Mouse (Mus musculus) liver, embryonic 16.5 days (tissue): ENCODE measurements around the gene Tmem108. TPM values are rescaled to one million over a fixed set of nuclear protein-coding genes. Genes with fewer than 3 reads are reported as not detected.

Source experiments
- ATAC-seq: fragments of 200-750 bp; cut with Nextera tagmentation; 2 replicates; pipeline ENCODE4 v1.8.0; 2017; ENCODE audit warnings: low read depth, mild to moderate bottlenecking, moderate number of reproducible peaks, moderate library complexity
- H3K27ac ChIP-seq: fragments of 300-500 bp; sonication (generic); 2 replicates; pipeline ENCODE4 v1.5.1; 2014; ENCODE audit warnings: mild to moderate bottlenecking, low read length
- H3K27me3 ChIP-seq: fragments of 300-500 bp; sonication (generic); 2 replicates; pipeline ENCODE4 v1.6.1; 2014; ENCODE audit warnings: low read depth, low read length, mixed read lengths; ENCODE audit not compliant: control insufficient read depth, insufficient read depth
- H3K36me3 ChIP-seq: fragments of 300-500 bp; sonication (generic); 2 replicates; pipeline ENCODE4 v1.6.1; 2014; ENCODE audit warnings: mild to moderate bottlenecking; ENCODE audit not compliant: control insufficient read depth, insufficient read depth
- H3K4me1 ChIP-seq: fragments of 300-500 bp; sonication (generic); 2 replicates; pipeline ENCODE4 v1.6.1; 2014; ENCODE audit warnings: low read depth, low read length, mixed read lengths; ENCODE audit not compliant: control insufficient read depth
- H3K4me2 ChIP-seq: fragments of 300-500 bp; sonication (generic); 2 replicates; pipeline ENCODE4 v1.6.1; 2014; ENCODE audit warnings: low read depth, low read length, mixed read lengths
- H3K4me3 ChIP-seq: fragments of 300-500 bp; sonication (generic); 2 replicates; pipeline ENCODE4 v1.5.1; 2014; ENCODE audit warnings: low read depth, mild to moderate bottlenecking, low read length
- H3K9ac ChIP-seq: fragments of 300-500 bp; sonication (generic); 2 replicates; pipeline ENCODE4 v1.6.1; 2014; ENCODE audit warnings: low read depth, low read length
- H3K9me3 ChIP-seq: fragments of 300-500 bp; sonication (generic); replicated peaks from 2 replicates; pipeline ENCODE4 v1.6.1; 2016; ENCODE audit warnings: low read length; ENCODE audit not compliant: control insufficient read depth
- WGBS: fragments of 180-500 bp; shearing (Covaris S2); extraction: QIAGEN DNeasy Blood & Tissue Kit; methylation state at CpG from one replicate; pipeline ENCODE4 v1.1.7; 2014; ENCODE audit not compliant: insufficient replicate concordance; 5-methylcytosine and 5-hydroxymethylcytosine counted together
- polyA plus RNA-seq: library from polyadenylated mRNA; unstranded; fragments of >200 nt; fragmentation: Nextera tagmentation; extraction: Ambion mirVana; gene quantifications from 2 replicates; pipeline ENCODE4 v1.2.1, GENCODE M21; 2015

Tmem108 gene
- polyA plus RNA-seq = 1.4 and 1.9 TPM in 2 replicates

DNA sequence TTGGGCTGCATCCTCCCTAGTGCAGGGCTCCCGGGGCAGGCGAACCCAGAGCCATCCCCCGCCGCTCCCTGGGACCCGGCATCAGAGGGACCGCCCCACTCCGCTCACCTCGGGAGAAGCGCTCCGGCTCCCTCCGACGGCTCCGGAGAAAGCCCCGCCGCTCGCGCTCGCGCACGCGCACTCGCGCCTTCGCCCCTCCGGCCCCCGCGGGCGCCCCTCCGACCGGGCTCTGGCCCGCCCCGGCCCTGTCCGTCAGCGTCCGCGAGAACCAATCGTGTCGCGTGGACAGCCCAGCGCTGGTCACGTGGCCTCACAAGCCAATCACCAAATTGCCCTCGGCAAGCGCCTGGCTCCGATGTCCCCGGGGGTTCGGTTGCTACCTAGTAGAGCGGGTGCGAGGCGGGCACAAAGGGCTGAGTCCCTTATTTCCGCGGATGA is at the start of gene Tmem108:
Gene Tmem108, minus strand, starts transcription at position 191 of the 438 bp plus-strand sequence.
- peaks cover 35% of the 10 kb centered on the region for H3K27me3 ChIP-seq
- H3K4me1 ChIP-seq = no peaks in the 10 kb centered on the region; the same call in 1 of the 2 replicates
- H3K4me3 ChIP-seq = peak within 1 kb of the TSS; percentile 56
- ATAC-seq = peak; percentile 87
- H3K36me3 ChIP-seq = no peaks in the 10 kb centered on the region
- under 1% methylated on average over 45 of the region's 51 CpGs for WGBS
- no peak within 1 kb of the TSS for H3K9ac ChIP-seq
- no peak within 1 kb of the TSS for H3K27ac ChIP-seq
- no peaks in the 10 kb centered on the region for H3K9me3 ChIP-seq
- H3K4me2 ChIP-seq = peak within 1 kb of the TSS; percentile 59

DNA sequence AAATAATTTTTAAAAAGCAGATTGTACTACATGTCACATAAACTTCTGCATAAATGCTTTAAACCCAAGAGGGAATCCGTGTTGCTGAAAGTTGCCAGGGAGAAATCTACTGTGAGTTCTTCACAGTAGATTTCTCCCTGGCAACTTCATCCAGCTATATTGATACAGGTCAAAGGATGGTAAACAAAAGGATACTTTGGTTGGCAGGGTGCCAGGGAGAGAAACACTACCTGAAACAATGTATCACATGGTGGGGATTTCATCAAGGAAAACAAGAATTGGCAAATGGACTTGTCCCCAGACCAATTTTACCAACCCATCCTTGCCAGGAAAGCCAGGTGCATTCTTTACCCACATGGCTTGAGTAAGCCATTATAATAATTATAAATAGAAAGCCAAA is 27.4 kb upstream of the Tmem108 start:
- no peak overlapping the region for H3K27ac ChIP-seq
- no peak for ATAC-seq
- no peak overlapping the region for H3K4me2 ChIP-seq
- H3K36me3 ChIP-seq = no peaks in the 10 kb centered on the region
- H3K9me3 ChIP-seq = no peaks in the 10 kb centered on the region
- H3K4me3 ChIP-seq = no peak overlapping the region
- H3K4me1 ChIP-seq = no peaks in the 10 kb centered on the region
- WGBS = 50% methylated on average over 1 of the region's 1 CpGs
- no peak overlapping the region for H3K9ac ChIP-seq
- H3K27me3 ChIP-seq = no peaks in the 10 kb centered on the region

DNA sequence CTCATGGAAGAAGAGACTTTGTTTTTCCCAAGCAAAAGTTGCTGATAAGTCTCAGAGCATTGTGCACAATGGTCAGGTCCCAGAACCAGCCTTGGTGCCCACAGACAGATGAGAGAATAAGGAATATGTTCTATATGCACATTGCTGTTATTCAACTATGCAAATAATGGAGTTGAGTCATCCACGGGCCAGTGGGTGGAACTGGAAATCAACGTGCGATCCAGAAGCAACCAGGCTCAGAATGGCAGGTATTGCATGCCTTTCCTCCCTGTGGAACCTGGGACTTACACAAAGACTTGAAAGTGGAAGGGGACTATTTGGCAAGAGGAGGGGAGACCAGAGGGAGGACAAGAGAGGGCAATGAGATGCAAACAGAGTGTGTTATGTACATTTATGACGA is 22.5 kb upstream of the Tmem108 start:
- WGBS = 67% methylated on average over 4 of the region's 4 CpGs
- Histone ChIP-seq H3K27me3 (no peaks in the 10 kb centered on the region), H3K4me1 (no peaks in the 10 kb centered on the region), H3K27ac (no peak overlapping the region), H3K36me3 (no peaks in the 10 kb centered on the region), H3K9ac (no peak overlapping the region), H3K4me3 (no peak overlapping the region), H3K4me2 (no peak overlapping the region), H3K9me3 (no peaks in the 10 kb centered on the region)
- no peak for ATAC-seq

DNA sequence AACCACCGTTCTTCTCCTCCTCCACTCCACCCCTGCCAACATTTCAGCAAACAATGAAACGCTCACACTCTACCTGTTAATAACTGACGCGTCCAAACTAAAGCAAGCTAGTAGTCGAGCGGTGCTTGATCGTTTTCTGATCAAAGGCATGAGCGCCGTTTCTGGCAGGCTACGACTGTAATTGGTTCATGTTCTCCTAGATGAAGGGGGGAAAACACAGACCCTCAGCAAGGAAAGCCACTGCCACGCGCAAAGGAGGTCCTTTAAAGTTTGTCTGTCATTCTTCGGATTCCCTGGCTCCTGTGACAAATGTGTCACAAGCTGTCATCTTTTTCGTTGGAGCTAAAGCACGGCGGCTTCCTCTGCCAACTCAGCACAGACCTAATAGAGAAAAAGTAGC is 21.6 kb upstream of the Tmem108 start:
- no peak overlapping the region for H3K27ac ChIP-seq
- no peaks in the 10 kb centered on the region for H3K4me1 ChIP-seq
- 73% methylated on average over 16 of the region's 16 CpGs for WGBS
- H3K36me3 ChIP-seq = no peaks in the 10 kb centered on the region
- no peaks in the 10 kb centered on the region for H3K9me3 ChIP-seq
- H3K9ac ChIP-seq = no peak overlapping the region
- no peaks in the 10 kb centered on the region for H3K27me3 ChIP-seq
- ATAC-seq = no peak
- H3K4me3 ChIP-seq = no peak overlapping the region
- H3K4me2 ChIP-seq = no peak overlapping the region

DNA sequence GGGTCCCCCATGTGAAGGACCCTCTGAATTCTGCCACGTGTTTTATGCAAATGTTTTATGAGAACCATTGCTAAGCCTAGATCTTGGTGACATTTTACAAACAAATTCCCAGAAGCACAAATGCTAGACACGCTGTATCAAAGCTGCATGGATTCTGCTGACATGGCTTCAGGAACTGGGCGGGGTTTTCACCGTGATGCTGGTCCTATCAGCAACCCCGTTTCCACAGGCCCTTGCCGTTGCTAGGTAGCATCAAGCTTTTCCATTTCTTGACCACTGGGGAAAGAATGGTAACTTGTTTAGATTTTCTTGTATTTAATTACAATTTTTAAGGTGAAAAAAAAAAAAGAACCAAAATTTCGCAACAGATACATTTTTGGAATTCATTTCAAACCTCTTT is 20.7 kb upstream of the Tmem108 start:
- H3K4me1 ChIP-seq = no peaks in the 10 kb centered on the region
- no peak overlapping the region for H3K4me3 ChIP-seq
- H3K9ac ChIP-seq = no peak overlapping the region
- no peak for ATAC-seq
- WGBS = 61% methylated on average over 7 of the region's 7 CpGs
- H3K36me3 ChIP-seq = no peaks in the 10 kb centered on the region
- H3K27me3 ChIP-seq = no peaks in the 10 kb centered on the region
- no peak overlapping the region for H3K4me2 ChIP-seq
- no peaks in the 10 kb centered on the region for H3K9me3 ChIP-seq
- H3K27ac ChIP-seq = no peak overlapping the region

DNA sequence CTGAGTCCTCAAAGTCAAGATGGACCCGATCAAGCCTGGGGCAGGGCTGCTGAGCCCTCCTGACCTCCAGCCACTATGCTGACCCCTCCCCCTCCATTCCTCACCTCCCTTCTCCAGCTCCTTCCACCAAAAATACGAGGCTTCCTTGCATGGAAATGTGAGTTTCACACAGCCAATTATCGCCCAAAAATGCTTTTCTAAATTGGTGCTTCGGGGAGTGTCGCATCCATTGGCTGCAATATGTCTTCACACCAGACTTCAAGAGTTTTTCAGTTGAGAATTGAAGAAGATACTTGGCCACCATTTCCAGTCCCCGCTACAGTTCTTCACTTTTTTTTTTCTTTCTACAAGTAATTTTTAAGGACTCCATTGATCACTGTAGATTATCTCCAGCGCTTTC is 19.8 kb upstream of the Tmem108 start:
- Histone ChIP-seq H3K4me3 (no peak overlapping the region), H3K27ac (no peak overlapping the region), H3K4me1 (no peaks in the 10 kb centered on the region), H3K9ac (no peak overlapping the region), H3K27me3 (no peaks in the 10 kb centered on the region), H3K9me3 (no peaks in the 10 kb centered on the region), H3K4me2 (no peak overlapping the region), H3K36me3 (no peaks in the 10 kb centered on the region)
- 65% methylated on average over 7 of the region's 7 CpGs for WGBS
- ATAC-seq = no peak

DNA sequence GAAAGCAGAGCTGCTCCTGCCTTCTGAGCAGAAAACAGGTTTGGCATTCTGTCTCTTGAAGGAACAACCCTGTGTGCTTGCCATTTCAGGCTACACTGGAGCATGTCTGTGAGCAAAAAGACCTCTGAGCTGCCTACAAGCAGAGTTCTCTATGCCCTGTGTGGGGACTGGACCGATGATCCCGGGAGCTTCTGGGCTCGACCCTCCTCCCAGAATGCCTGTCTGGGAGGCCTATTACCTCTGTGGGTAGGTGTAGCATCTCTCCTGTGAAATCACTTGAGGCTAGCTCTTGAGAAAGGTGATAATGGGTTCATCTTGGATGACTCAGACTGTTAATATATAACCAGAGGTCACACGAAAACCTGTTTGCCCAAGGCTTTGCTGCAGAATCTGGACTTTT is 19.0 kb upstream of the Tmem108 start:
- H3K36me3 ChIP-seq = no peaks in the 10 kb centered on the region
- no peak overlapping the region for H3K4me3 ChIP-seq
- H3K9me3 ChIP-seq = no peaks in the 10 kb centered on the region
- no peak overlapping the region for H3K9ac ChIP-seq
- no peak for ATAC-seq
- H3K27ac ChIP-seq = no peak overlapping the region
- H3K27me3 ChIP-seq = no peaks in the 10 kb centered on the region
- H3K4me2 ChIP-seq = no peak overlapping the region
- no peaks in the 10 kb centered on the region for H3K4me1 ChIP-seq
- 54% methylated on average over 4 of the region's 4 CpGs for WGBS

DNA sequence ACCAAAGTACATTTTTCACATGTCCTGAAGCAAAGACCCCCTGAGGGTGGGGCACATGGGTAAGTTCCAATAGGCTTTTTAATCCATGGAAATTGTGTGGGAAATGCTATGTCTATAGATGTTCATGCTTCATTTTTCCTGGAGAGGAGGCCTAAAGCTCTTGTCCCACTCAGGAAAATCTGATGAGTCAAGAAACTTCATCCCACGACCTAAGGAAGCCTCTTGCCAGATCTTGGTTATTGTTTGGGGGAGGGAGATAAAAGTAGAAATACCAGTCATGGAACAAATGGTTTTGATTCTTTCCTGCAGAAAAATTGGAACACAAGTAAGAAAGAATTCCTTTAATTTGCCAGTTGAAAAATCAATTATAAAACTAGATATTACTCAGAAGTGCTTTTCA is 16.5 kb upstream of the Tmem108 start:
- Histone ChIP-seq H3K27ac (no peak overlapping the region), H3K9me3 (no peaks in the 10 kb centered on the region), H3K4me3 (no peak overlapping the region), H3K4me2 (no peak overlapping the region), H3K9ac (no peak overlapping the region), H3K27me3 (no peaks in the 10 kb centered on the region), H3K36me3 (no peaks in the 10 kb centered on the region), H3K4me1 (no peaks in the 10 kb centered on the region)
- 17% methylated on average over 1 of the region's 1 CpGs for WGBS
- ATAC-seq = no peak

DNA sequence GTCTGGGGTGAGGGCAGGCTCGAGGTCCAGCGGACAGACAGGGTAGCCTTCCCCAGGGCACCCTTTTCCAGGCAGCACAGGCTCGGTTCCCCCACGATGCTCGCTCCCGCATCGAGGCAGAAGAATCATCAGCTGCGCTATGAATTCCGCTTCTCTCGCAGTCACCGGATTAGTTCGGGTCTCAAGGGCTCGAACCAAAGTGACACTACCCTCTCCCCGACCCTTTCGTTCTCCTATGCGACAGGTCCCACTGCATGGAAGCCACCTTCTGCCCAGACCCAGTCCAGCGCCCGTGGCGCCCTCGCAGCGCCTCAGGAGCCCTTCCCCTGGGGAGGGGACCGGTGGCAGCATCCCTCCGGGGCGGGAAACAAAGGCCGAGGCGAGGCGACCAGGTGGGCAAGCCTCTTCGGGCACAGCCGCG is 476 bp downstream of the Tmem108 start:
- H3K9ac ChIP-seq = no peak overlapping the region
- H3K27me3 ChIP-seq = peaks cover 35% of the 10 kb centered on the region
- no peaks in the 10 kb centered on the region; the same call in 1 of the 2 replicates for H3K4me1 ChIP-seq
- ATAC-seq = 0 out of 2 replicates have a peak, but pooled peaks have one; percentile 11
- H3K27ac ChIP-seq = no peak overlapping the region
- no peaks in the 10 kb centered on the region for H3K9me3 ChIP-seq
- H3K4me2 ChIP-seq = peak overlapping the region; percentile 59
- under 1% methylated on average over 30 of the region's 30 CpGs for WGBS
- no peaks in the 10 kb centered on the region for H3K36me3 ChIP-seq
- H3K4me3 ChIP-seq = peak overlapping the region; percentile 56
